Mouse (Mus musculus) gonadal fat pad, adult 2 months (tissue): ENCODE data around the gene Fcna. TPM values are rescaled to one million over a fixed set of nuclear protein-coding genes. Genes with fewer than 3 reads are reported as not detected.

Experiments
- DNase-seq: peaks from one replicate; pipeline ENCODE4 v3.0.0-alpha.2; 2012; ENCODE audit warnings: low read depth
- polyA plus RNA-seq: library from polyadenylated mRNA; depleted of rRNA; stranded (reverse); fragments of >200 nt; gene quantifications from 2 replicates; pipeline ENCODE4 v1.2.3, GENCODE M21; 2012

The Fcna gene
- polyA plus RNA-seq, 1 experiment, result 19.1 TPM

GRCm38 (mm10) chr2:25608671-25609070 lies 19.2 kb downstream of the Fcna start:
- no peak for DNase-seq

GRCm38 (mm10) chr2:25607761-25608622 lies 19.8 kb downstream of the Fcna start, which contains the start of gene Rabl6:
Rabl6 (minus strand) TSS chr2:25608521.
- no peak for DNase-seq

- no peak for DNase-seq
Observed at GRCm38 (mm10) chr2:25602526-25602925, 25.3 kb downstream of the Fcna start.

DNA sequence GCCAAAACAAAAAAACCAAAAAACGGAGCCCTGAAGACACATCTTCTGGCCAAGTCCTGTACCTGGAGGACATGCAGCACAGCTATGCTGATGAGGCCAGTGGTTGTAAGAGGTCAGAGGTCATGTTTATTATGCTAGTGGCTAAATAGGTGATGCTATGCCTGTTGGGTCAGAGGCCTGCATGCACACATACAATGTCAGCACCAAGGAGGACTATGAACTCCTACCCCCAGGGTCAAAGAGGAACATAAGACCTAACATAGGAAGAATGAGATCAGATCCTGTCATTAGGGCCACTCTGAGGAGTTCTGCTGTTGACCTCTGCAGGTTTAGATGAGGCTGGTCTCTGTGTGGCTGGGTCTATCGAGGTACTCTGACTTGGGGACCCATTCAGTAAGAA lies 27.8 kb downstream of the Fcna start:
- DNase-seq, result no peak

DNA sequence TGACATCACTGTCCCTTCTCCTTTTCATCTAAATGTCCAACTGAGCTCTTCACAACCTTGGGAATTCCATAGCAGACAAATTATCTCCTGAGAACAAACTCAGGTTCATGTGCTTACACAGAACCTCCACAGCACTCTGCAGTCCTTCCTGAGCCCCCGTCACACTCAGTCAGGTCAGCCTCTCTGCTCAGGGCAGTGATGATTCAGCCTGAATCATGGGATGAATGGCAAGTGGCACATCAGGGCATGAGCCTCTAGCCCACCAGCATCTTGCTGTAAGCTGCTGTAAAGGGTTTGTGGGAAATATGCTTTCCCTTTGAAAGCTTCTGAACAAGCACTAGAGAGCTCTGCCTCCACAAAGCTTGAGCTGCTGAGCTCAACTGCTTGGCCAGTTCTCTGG lies 29.1 kb downstream of the Fcna start:
- DNase-seq, result no peak

DNA sequence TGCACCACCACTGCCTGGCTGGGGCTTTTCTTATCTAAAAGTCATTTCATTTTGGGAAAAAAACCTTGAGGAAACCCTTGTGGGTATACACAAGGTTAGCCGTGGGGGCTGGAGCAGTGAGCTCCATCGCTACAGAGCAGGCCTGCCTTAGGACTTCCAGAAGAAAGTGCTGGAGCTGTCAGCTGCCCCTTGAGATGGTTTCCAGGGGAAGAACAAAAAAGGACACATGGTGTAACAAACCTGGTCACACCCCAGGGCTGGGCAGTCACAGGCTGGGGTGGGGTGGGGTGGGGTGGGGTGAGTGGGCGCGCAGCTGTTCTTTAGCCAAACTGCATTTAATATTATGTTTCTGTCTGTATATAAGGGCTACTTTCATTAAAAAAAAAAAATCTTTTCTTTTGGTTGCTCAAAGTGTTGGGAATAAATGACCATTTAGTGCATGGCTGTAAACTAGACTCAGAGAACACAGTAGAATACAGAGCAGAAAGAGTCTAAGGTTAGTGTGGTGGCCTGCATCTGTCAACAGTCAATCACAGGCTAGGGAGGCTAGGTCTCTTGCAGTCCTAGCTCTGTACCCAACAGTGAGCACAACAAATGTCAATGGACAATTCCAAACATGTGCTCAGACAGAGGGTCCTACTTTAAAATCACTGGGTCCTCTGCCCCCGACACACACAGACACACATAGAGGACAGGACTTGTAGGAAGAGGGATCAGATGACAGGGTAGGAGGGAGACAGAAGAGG lies 30.9 kb downstream of the Fcna start:
- DNase-seq, result no peak

DNA sequence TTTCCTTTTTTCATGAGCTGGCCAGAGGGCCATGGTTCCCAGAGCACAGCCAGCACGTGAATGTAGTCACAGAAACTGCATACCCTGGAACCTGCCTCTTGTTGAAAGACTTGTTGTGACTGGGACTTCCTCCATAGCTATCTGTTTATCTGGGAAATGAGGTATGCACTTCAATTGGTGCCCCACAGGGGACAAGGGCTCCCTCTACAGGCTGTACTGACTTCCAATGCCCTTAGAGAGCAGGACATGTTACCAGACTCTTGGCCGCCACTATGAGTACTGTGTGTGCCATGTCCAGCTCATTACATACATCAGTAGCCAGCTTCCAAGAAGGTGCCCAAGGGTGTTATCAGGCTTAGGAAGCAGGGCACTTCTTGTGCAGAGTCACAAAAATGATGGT lies 36.0 kb downstream of the Fcna start:
- no peak for DNase-seq

GRCm38 (mm10) chr2:25588227-25588907 lies 39.5 kb downstream of the Fcna start:
- no peak for DNase-seq

GRCm38 (mm10) chr2:25587290-25587689 lies 40.5 kb downstream of the Fcna start:
- DNase-seq, result no peak

- DNase-seq, result no peak
Observed at GRCm38 (mm10) chr2:25585601-25586000, 42.2 kb downstream of the Fcna start.

DNA sequence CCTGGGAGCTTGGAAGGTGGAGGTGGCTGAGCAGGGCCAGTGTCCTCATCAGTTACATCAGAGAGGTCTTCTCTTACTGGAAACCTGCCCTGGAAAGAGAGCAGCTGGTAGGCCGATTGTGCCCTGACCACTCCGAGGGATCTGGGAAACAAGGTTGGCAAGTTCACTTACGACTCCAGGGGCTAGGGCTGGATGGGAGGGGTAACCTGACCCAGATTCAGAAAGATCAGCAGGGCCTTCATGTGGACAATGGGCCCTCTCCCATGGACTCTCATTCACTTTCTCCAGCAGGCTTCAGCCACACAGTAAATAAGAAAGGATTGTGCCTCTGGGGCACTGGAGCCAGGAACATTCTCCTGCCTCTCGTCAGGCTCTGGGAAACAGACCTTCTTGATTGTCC lies 43.0 kb downstream of the Fcna start:
- DNase-seq, result no peak

GRCm38 (mm10) chr2:25584152-25584551 lies 43.7 kb downstream of the Fcna start:
- DNase-seq, result no peak

DNA sequence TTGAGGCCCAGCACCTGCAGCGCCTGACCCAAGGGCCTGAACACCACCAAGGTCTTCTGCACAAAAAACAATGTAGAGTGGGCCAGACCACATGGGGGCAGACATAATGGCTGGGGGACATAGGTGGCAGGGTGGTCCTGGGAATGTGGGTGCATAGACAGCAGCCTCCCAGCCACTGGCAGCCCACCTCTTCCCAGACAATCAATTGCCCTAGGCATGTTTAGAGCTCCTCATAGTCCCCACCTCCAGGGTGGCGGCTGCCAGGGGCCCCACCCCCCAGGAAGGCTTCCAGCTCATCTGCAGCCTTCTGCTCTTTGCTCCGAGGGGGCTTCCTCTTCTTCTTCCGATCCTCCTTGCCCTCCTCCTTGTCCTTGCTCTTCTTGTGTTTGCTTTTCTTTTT lies 44.3 kb downstream of the Fcna start:
- DNase-seq, result no peak

DNA sequence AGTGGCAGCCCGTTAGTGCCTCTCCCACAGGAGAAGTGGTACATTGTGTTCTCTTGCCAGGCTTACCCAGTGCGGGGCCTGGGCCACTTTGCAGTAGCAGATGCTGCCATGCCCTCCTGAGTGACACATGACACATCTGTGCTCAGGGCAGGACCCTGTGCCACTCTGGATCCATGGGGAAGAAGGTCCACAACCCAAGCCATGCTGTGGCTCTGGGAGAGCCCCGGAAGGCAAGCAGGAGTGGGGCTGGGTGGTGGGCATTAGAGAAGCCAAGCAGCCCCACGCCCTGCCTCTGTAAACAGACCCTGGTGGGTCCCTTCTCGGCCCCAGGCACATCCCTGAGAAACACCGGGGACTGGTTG lies 44.7 kb downstream of the Fcna start:
- DNase-seq, result no peak

GRCm38 (mm10) chr2:25582466-25583119 lies 45.2 kb downstream of the Fcna start:
- DNase-seq, result no peak

GRCm38 (mm10) chr2:25581901-25582301 lies 45.9 kb downstream of the Fcna start:
- no peak for DNase-seq

- no peak for DNase-seq
Observed at GRCm38 (mm10) chr2:25581294-25581864, 46.5 kb downstream of the Fcna start, which contains the start of gene Ajm1. Ajm1 (minus strand) TSS chr2:25581757.

- no peak for DNase-seq
Observed at GRCm38 (mm10) chr2:25580621-25581101, 47.2 kb downstream of the Fcna start.

DNA sequence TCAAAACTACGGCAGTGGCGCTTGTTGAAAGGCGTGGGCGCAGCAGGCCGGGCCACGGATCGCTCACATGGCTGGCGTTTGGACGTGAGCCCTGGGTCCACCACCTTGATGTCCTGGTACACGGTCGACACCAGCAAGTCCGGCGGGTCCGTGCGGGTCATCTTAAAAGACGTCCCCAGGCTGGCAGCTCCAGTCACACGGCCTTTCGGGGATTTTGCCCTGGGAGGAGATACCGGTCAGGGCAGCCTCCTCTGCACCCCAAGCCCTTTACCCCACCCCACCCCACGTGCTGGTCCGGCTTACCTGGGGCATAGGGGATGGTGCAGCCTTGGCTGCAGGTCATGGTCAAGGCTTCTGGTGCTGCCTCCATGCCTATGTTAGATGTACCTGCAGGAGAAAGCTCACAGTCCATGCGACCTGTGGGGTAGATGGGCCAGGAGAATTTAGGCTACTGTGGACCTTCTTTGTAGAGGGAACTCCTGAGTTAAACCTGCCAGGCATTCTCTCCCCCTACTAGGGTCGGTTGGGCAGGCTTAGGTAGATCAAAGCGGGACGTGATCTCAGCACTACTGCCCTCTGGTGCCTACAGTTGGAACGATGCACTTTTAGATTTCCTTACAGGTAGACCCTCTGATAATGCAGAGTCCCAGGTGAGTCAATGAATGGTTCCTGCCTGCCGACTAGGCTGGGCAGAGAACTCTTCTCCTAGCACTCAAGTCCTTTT lies 47.9 kb downstream of the Fcna start:
- DNase-seq, result no peak
